Mouse (Mus musculus): Measurements from ENCODE around the gene Bpi.

Bpi gene

GRCm38 (mm10) chr2:158242170-158242896 is 15.6 kb upstream of the Bpi start:
- DNase-seq (ENCODE audit: low spot score), result no peak

- peak; percentile 29 for DNase-seq (ENCODE audit: low spot score)
These were observed 14.6 kb upstream of the Bpi start for GRCm38 (mm10) chr2:158243129-158243870.

- DNase-seq (ENCODE audit: low spot score), result no peak
These were observed 12.6 kb upstream of the Bpi start for GRCm38 (mm10) chr2:158245072-158245817.

- DNase-seq (ENCODE audit: low spot score), result no peak
These were observed 10.0 kb upstream of the Bpi start for GRCm38 (mm10) chr2:158247852-158248251.

GRCm38 (mm10) chr2:158248318-158248717 is 9.6 kb upstream of the Bpi start:
- peak; percentile 22 for DNase-seq (ENCODE audit: low spot score)

- DNase-seq (ENCODE audit: low spot score), result no peak
These were observed 7.3 kb upstream of the Bpi start for GRCm38 (mm10) chr2:158250558-158250957.

GRCm38 (mm10) chr2:158253806-158254205 is 4.1 kb upstream of the Bpi start:
- DNase-seq (ENCODE audit: low spot score), result no peak

GRCm38 (mm10) chr2:158256894-158257293 is 1.0 kb upstream of the Bpi start:
- DNase-seq (ENCODE audit: low spot score), result peak; percentile 33

- DNase-seq (ENCODE audit: low spot score), result peak; percentile 57
These were observed 887 bp downstream of the Bpi start for GRCm38 (mm10) chr2:158258781-158259180.

GRCm38 (mm10) chr2:158259498-158259897 is 1.6 kb downstream of the Bpi start:
- no peak for DNase-seq (ENCODE audit: low spot score)

- no peak for DNase-seq (ENCODE audit: low spot score)
These were observed 7.0 kb downstream of the Bpi start for GRCm38 (mm10) chr2:158264877-158265276.

GRCm38 (mm10) chr2:158270017-158270416 is 12.1 kb downstream of the Bpi start:
- DNase-seq (ENCODE audit: low spot score), result no peak

- no peak for DNase-seq (ENCODE audit: low spot score)
These were observed 15.8 kb downstream of the Bpi start for GRCm38 (mm10) chr2:158273646-158274045.

- no peak for DNase-seq (ENCODE audit: low spot score)
These were observed 17.5 kb downstream of the Bpi start for GRCm38 (mm10) chr2:158275349-158275748.

GRCm38 (mm10) chr2:158275811-158276210 is 17.9 kb downstream of the Bpi start:
- DNase-seq (ENCODE audit: low spot score), result no peak

GRCm38 (mm10) chr2:158276451-158276850 is 18.6 kb downstream of the Bpi start:
- no peak for DNase-seq (ENCODE audit: low spot score)

- no peak for DNase-seq (ENCODE audit: low spot score)
These were observed 19.0 kb downstream of the Bpi start for GRCm38 (mm10) chr2:158276878-158277277.

- DNase-seq (ENCODE audit: low spot score), result no peak
These were observed 21.8 kb downstream of the Bpi start for GRCm38 (mm10) chr2:158279656-158280055.

- DNase-seq (ENCODE audit: low spot score), result no peak
These were observed 23.8 kb downstream of the Bpi start for GRCm38 (mm10) chr2:158281497-158282205.

GRCm38 (mm10) chr2:158283136-158283535 is 25.2 kb downstream of the Bpi start:
- no peak for DNase-seq (ENCODE audit: low spot score)

- DNase-seq (ENCODE audit: low spot score), result no peak
These were observed 25.9 kb downstream of the Bpi start for GRCm38 (mm10) chr2:158283771-158284170.

- peak; percentile 49 for DNase-seq (ENCODE audit: low spot score)
These were observed 26.7 kb downstream of the Bpi start for GRCm38 (mm10) chr2:158284571-158284970.
